Mouse (Mus musculus) midbrain, embryonic 13.5 days (tissue): ENCODE results near the gene Vsig10. TPM values are rescaled to one million over a fixed set of nuclear protein-coding genes. Genes with fewer than 3 reads are reported as not detected.
"Not testable (repeated sequence)": the region's sequence is repeated elsewhere in the genome, so short reads cannot be mapped to it uniquely, and the experiment has no call there.

ENCODE experiments used
- ATAC-seq: fragments of 200-750 bp; cut with Nextera tagmentation; 2 replicates; pipeline ENCODE4 v1.8.0; 2017; ENCODE audit warnings: mild to moderate bottlenecking, moderate TSS enrichment, moderate library complexity
- H3K27ac ChIP-seq: fragments of 300-500 bp; sonication (generic); 2 replicates; pipeline ENCODE4 v1.5.1; 2015; ENCODE audit warnings: inconsistent platforms, mild to moderate bottlenecking, moderate library complexity
- H3K27me3 ChIP-seq: fragments of 300-500 bp; sonication (generic); 2 replicates; pipeline ENCODE4 v1.6.1; 2015; ENCODE audit warnings: mild to moderate bottlenecking, inconsistent platforms
- H3K36me3 ChIP-seq: fragments of 300-500 bp; sonication (generic); 2 replicates; pipeline ENCODE4 v1.6.1; 2015; ENCODE audit warnings: mild to moderate bottlenecking, inconsistent platforms
- H3K4me1 ChIP-seq: fragments of 300-500 bp; sonication (generic); replicated peaks from 2 replicates; pipeline ENCODE4 v1.6.1; 2015; ENCODE audit warnings: inconsistent platforms
- H3K4me2 ChIP-seq: fragments of 300-500 bp; sonication (generic); replicated peaks from 2 replicates; pipeline ENCODE4 v1.6.1; 2015; ENCODE audit warnings: moderate library complexity, mild to moderate bottlenecking, inconsistent platforms
- H3K4me3 ChIP-seq: fragments of 300-500 bp; sonication (generic); replicated peaks from 2 replicates; pipeline ENCODE4 v1.5.1; 2015; ENCODE audit warnings: mild to moderate bottlenecking, inconsistent platforms
- H3K9ac ChIP-seq: fragments of 300-500 bp; sonication (generic); replicated peaks from 2 replicates; pipeline ENCODE4 v1.6.1; 2015; ENCODE audit warnings: mild to moderate bottlenecking, inconsistent platforms
- H3K9me3 ChIP-seq: fragments of 300-500 bp; sonication (generic); 2 replicates; pipeline ENCODE4 v1.6.1; 2016; ENCODE audit warnings: mild to moderate bottlenecking, inconsistent platforms
- WGBS: fragments of 180-500 bp; shearing (Covaris S2); methylation state at CpG from one replicate; pipeline ENCODE4 v1.1.7; 2015; 5-methylcytosine and 5-hydroxymethylcytosine counted together
- polyA plus RNA-seq: library from polyadenylated mRNA; unstranded; fragments of >200 nt; fragmentation: Nextera tagmentation; extraction: Ambion mirVana; gene quantifications from 2 replicates; pipeline ENCODE4 v1.2.1, GENCODE M21; 2015

Gene Vsig10
- polyA plus RNA-seq, 1 experiment from 2014 or later, result 2.3 TPM

DNA sequence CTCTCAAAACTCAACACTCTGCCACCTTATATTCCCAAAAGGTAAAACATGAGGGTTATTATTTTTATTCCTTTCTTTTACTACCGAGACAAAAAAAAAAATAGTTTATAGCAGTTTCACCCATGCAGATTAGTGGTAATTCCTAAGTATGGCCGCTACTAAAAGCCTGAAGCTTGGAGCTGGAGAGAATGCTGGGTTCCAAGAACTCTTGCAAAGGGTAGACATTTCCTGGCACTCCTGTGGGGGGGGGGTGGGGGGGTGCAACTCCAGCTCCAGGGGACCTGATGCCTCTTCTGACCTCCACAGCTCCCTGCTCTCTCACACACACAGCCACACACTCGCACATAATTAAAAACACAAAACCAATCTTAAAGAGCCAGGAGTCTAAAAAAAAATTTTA lies 32.6 kb upstream of the Vsig10 start:
- Histone ChIP-seq H3K4me3 (peak overlapping the region; percentile 88), H3K27ac (no peak overlapping the region), H3K9me3 (no peaks in the 10 kb centered on the region), H3K27me3 (peaks cover 10% of the 10 kb centered on the region; the same call in 1 of the 2 replicates), H3K4me1 (peaks cover 36% of the 10 kb centered on the region), H3K9ac (peak overlapping the region; percentile 83), H3K4me2 (peak overlapping the region; percentile 69), H3K36me3 (peaks cover 40% of the 10 kb centered on the region)
- WGBS, result 61% methylated on average over 3 of the region's 3 CpGs
- ATAC-seq, result no peak

DNA sequence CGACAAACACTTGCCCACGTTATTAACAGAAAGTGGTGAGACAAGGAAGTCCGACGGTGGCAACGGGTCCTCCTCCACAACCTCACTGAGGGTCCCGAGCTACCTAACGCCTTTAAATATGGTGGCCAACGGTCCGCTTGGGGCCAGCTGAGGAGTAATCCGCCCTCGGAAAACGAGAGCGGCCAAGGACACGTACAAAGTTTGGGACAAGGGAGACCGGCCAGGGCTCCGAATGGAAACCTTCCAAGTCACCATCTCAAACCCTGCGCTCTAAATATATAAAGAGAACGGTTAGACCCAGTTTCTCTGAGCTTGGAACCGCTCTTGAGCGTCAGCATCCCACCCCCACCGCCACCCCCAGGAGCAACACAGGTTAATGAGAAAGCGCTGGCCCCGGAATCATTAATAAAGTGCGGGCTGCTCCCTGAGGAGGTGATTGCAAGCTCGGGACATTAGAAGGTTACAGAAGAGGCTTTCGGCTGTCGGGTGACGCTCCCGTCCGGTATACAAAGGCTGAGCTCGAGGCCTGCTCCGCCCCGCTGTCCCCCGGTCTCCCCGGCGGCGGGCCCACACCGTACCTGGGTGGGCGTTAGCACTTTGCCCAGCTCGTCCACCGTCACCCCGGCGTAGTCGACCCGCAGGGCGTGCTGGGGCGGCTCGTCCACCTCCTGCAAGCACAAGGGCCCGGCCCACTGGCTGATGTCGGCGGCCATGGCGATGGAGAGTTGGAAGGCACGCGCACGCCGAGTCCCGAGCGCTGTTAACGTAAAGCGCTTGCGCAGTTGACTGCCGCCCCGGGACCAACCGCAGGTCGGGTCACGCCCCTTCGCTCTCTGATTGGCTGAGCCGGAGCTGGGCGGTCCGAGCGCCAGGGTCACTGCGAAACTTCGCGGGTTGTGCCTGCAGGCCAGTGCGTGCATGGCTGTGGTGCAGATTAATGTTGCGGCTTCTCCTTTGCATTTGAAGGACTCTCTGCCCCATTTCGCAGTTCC lies 31.8 kb upstream of the Vsig10 start, which contains the start of gene Pebp1:
TSS of gene Pebp1 (minus strand) at position 795 of the 992 bp plus-strand sequence.
- under 1% methylated on average over 75 of the region's 77 CpGs for WGBS

DNA sequence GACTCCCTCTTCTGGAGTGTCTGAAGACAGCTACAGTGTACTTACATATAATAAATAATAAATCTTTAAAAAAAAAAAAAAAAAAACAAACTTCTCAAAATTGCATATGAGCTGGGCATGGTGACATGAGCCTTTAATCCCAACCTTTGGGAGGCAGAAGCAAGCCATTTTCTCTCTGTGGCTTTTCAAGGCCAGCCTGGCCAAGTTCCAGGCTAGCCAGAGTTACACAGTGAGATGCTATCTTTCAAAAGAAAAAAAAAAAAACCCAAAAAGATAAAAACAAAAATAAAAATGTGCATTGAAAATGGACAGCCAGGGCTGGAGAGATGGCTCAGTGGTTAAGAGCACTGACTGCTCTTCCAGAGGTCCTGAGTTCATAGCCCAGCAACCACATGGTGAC lies 29.2 kb upstream of the Vsig10 start:
- Histone ChIP-seq H3K27ac (no peak overlapping the region), H3K4me1 (peaks cover 27% of the 10 kb centered on the region), H3K4me3 (no peak overlapping the region), H3K4me2 (no peak overlapping the region), H3K9me3 (no peaks in the 10 kb centered on the region), H3K36me3 (peaks cover 11% of the 10 kb centered on the region), H3K9ac (no peak overlapping the region), H3K27me3 (peaks cover 10% of the 10 kb centered on the region; the same call in 1 of the 2 replicates)
- no peak for ATAC-seq

More for the DNA sequence above, 31.8 kb upstream of the Vsig10 start, which contains the start of gene Pebp1:
- H3K4me1 ChIP-seq, result peaks cover 36% of the 10 kb centered on the region
- H3K9me3 ChIP-seq, result no peaks in the 10 kb centered on the region
- ATAC-seq, result peak; percentile 96
- peaks cover 10% of the 10 kb centered on the region; the same call in 1 of the 2 replicates for H3K27me3 ChIP-seq
- H3K4me2 ChIP-seq, result peak within 1 kb of the TSS; percentile 69
- peak within 1 kb of the TSS; percentile 83 for H3K9ac ChIP-seq
- H3K36me3 ChIP-seq, result peaks cover 31% of the 10 kb centered on the region
- peak within 1 kb of the TSS; percentile 88 for H3K4me3 ChIP-seq
- H3K27ac ChIP-seq, result peak within 1 kb of the TSS; percentile 57

DNA sequence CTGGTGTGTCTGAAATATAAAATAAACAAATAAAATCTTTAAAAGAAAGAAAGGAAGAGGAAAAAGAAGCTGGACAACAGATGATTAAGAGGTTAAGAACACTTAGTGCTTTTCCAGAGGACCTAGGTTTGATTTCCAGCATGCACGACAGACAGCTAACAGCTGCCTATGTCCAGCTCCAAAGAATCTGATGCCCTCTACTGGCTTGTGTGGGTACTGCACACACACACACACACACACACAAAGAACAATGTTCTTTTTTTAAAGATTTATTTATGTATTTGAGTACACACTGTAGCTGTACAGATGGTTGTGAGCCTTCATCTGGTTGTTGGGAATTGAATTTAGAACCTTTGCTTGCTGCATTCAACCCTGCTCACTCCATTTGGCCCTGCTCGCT lies 28.8 kb upstream of the Vsig10 start:
- Histone ChIP-seq H3K27ac (no peak overlapping the region), H3K9me3 (no peaks in the 10 kb centered on the region), H3K4me1 (peaks cover 23% of the 10 kb centered on the region), H3K27me3 (peaks cover 10% of the 10 kb centered on the region; the same call in 1 of the 2 replicates), H3K9ac (no peak overlapping the region), H3K36me3 (peaks cover 7% of the 10 kb centered on the region), H3K4me2 (no peak overlapping the region), H3K4me3 (no peak overlapping the region)
- WGBS, result 91% methylated on average over 2 of the region's 2 CpGs
- no peak for ATAC-seq

DNA sequence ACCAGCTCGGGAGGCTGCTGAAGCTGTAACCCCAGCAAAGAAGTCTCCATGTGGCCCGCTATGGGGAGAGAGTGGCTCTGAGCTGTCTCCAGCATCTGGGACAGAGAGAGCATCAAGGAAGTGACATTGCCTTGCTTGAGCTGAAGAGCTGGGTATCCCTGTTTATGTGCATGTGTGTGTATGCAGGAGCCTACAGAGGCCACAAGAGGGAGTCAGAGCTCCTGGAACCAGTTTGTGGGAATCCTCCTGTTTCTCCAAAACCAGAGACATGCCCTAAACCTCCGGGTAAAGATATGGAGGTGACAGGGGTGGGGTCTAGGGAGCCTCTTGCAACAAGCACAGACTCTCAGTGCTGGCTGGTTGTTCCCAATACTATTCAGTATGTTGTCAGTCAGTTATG lies 27.6 kb upstream of the Vsig10 start:
- Histone ChIP-seq H3K9me3 (no peaks in the 10 kb centered on the region), H3K4me3 (no peak overlapping the region), H3K27ac (no peak overlapping the region), H3K9ac (no peak overlapping the region), H3K27me3 (peaks cover 10% of the 10 kb centered on the region; the same call in 1 of the 2 replicates), H3K36me3 (no peaks in the 10 kb centered on the region), H3K4me2 (no peak overlapping the region), H3K4me1 (peaks cover 11% of the 10 kb centered on the region)
- WGBS, result 87% methylated on average over 3 of the region's 3 CpGs
- no peak for ATAC-seq

DNA sequence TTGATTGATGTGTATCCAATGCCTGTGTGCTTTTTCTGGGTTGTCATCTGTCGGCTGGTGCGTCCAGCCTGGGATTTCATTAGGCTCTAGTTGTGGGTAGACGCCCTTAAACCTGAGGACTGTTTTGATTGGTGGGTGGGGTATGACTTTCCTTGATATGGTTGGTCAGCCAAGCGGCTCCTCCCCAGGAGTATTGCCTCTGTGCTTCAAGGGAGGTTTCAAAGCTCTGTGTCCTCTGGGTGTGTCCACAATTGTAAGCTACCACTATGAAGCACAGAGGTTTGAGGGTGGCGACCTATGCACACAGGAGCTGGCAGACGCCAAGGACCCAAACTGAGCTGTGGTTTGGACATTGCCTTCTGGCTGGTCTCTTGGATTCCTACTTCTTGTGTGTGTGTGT lies 26.3 kb upstream of the Vsig10 start:
- Histone ChIP-seq H3K4me2 (no peak overlapping the region), H3K36me3 (no peaks in the 10 kb centered on the region), H3K9ac (no peak overlapping the region), H3K4me3 (no peak overlapping the region), H3K27me3 (peaks cover 10% of the 10 kb centered on the region; the same call in 1 of the 2 replicates), H3K9me3 (no peaks in the 10 kb centered on the region), H3K4me1 (peaks cover 7% of the 10 kb centered on the region), H3K27ac (no peak overlapping the region)
- WGBS, result 76% methylated on average over 6 of the region's 6 CpGs
- ATAC-seq, result no peak

DNA sequence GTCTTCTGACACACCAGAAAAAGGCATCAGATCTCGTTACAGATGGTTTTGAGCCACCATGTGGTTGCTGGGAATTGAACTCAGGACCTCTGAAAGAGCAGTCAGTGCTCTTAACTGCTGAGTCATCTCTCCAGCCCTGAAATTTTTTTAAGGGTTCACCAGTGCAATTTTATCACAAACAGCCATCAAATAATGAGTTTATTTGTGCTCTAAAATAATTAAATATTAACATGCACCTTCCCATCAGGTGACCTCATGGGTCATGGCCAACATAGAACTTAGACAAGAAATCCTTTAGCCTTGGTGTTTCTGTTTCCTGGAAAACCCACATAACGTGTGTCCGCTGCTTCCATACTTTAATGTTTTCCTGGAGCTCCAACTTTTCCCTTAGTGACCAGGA lies 25.1 kb upstream of the Vsig10 start:
- not testable (repeated sequence) for H3K27me3 ChIP-seq, H3K4me1 ChIP-seq, ATAC-seq, H3K4me2 ChIP-seq, H3K9me3 ChIP-seq, H3K9ac ChIP-seq, H3K4me3 ChIP-seq, H3K27ac ChIP-seq, H3K36me3 ChIP-seq
- 89% methylated on average over 3 of the region's 3 CpGs for WGBS

DNA sequence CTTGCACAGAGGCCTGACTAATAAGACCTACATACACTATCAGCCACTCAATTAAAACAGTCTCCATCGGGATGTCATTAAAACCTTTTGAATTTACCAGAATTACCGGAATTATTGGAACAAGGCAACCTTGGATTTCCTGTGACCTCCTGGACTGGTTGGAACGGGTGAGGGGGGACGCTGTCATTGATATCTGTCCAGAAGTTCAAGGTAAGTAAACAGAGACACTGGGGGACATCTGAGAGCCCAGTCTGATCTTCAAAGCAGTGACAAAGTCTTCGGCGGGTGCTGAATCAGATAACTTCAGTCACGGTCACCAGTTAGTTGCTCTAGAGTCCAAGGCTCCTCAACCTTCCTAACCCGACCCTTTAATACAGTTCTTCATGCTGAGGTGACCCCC lies 23.9 kb upstream of the Vsig10 start:
- 93% methylated on average over 8 of the region's 8 CpGs for WGBS
- no peak overlapping the region for H3K4me2 ChIP-seq
- H3K27me3 ChIP-seq, result no peaks in the 10 kb centered on the region
- H3K9ac ChIP-seq, result no peak overlapping the region
- H3K36me3 ChIP-seq, result no peaks in the 10 kb centered on the region
- no peak for ATAC-seq
- no peaks in the 10 kb centered on the region for H3K9me3 ChIP-seq
- H3K4me3 ChIP-seq, result no peak overlapping the region
- no peak overlapping the region for H3K27ac ChIP-seq
- H3K4me1 ChIP-seq, result no peaks in the 10 kb centered on the region

DNA sequence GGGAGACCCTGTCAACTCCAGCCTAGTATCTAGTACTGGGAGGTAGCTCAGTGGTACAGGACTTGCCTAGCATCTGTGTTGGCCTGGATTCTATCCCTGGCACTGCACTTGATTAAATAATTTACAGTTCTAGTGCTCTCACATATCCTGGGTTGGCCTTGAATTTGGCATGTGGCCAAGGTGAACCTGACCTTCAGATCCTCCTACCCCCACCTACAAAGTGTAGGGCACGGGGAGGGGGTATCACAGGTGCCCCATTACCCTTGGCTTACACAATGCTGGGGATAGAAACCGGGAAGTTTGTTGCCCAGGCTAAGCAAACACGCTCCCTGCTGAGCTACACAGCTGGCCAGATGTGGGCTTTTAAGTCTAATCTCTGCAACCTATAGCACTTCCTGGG lies 16.0 kb upstream of the Vsig10 start:
- H3K36me3 ChIP-seq, result no peaks in the 10 kb centered on the region
- no peak overlapping the region for H3K4me3 ChIP-seq
- peaks cover 4% of the 10 kb centered on the region for H3K9me3 ChIP-seq
- H3K27ac ChIP-seq, result no peak overlapping the region
- H3K4me2 ChIP-seq, result no peak overlapping the region
- WGBS, result 64% methylated on average over 3 of the region's 3 CpGs
- H3K27me3 ChIP-seq, result no peaks in the 10 kb centered on the region
- ATAC-seq, result no peak
- no peak overlapping the region for H3K9ac ChIP-seq
- H3K4me1 ChIP-seq, result no peaks in the 10 kb centered on the region; the same call in 1 of the 2 replicates

DNA sequence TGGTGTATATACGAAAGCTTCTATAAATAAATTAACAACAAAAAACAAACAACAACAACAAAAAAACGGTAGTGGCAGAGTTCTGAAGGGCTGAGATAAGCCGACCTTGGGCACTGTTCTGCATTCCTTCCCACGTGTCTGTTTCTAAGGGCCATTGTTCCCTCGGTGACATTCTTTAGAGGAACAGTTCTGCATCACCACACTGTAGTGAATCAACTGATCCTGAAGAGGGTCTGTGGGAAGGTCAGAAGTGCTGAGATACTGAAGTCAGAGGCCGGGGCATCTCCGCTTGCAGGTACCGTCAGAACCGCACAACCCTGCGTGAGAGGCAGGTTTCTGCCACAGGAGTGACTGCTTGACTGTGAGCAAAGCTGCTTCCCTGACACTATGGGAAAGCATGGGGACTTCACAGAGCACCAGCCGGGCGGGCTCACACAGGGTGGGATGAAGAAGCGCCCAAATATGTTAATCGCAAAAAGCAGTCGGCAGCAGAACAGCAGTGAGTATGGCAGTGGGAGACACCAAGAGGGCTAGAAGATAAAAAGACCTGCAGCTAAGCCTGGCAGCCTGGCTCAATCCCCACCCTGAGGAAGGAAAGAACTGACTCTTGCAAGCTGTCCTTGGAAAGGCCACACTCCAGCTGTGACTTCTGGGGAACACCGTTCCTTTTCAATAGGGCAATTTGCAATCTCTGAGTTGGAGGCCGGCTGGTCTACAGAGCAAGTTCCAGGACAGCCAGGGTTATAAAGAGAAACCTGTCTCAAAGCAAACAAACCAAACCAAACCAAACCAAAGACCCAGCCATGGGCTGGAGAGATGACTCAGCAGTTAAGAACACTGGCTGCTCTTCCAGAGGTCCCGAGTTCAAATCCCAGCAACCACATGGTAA lies 14.9 kb upstream of the Vsig10 start:
- ATAC-seq, result no peak
- Histone ChIP-seq H3K4me2 (no peak overlapping the region), H3K9me3 (peaks cover 4% of the 10 kb centered on the region), H3K27me3 (no peaks in the 10 kb centered on the region), H3K4me1 (no peaks in the 10 kb centered on the region; the same call in 1 of the 2 replicates), H3K9ac (no peak overlapping the region), H3K27ac (no peak overlapping the region), H3K4me3 (no peak overlapping the region), H3K36me3 (no peaks in the 10 kb centered on the region)
- 37% methylated on average over 18 of the region's 18 CpGs for WGBS

DNA sequence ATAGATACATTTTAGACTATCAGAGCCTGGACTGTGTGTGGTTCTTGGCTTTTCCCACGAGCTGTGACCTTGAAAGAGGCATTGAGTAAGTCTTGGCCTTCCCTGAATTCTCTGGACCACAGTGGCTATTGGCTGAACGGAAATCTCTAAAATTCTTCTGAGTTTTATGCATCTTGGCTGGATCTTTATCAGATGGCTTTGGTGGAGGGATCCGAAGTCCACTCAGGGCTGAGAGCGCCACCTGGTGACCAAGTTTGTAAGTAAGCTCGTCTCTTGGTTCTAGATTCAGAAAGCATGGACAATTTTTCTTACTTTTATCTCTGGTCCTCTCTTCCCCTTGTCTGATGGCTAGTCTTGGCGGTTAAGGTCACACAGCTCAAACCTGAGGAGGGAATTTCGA lies 13.9 kb upstream of the Vsig10 start:
- H3K9ac ChIP-seq, result no peak overlapping the region
- peaks cover 4% of the 10 kb centered on the region for H3K9me3 ChIP-seq
- no peak overlapping the region for H3K4me3 ChIP-seq
- no peak overlapping the region for H3K27ac ChIP-seq
- H3K4me2 ChIP-seq, result no peak overlapping the region
- no peaks in the 10 kb centered on the region for H3K36me3 ChIP-seq
- 75% methylated on average over 7 of the region's 7 CpGs for WGBS
- no peaks in the 10 kb centered on the region; the same call in 1 of the 2 replicates for H3K4me1 ChIP-seq
- no peaks in the 10 kb centered on the region for H3K27me3 ChIP-seq
- ATAC-seq, result no peak

DNA sequence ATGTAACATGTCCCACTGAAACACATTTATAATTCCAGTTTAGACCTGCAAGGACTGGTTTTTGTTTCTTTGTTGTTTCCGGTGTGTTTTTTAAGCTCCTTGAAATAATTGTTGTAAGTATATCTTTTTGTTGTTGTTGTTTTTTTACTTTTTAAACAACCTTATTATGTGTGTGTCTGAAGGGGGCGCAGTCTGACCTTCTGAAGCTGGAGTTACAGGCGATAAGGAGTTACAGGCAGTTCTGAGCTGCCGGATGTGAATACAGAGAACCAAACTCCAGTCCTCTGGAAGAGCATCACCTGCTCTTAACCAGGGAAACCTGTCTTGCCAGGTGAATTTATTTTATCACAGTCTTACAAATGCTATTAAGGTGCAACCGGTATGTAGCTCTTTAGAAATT lies 13.1 kb upstream of the Vsig10 start:
- no peaks in the 10 kb centered on the region for H3K36me3 ChIP-seq
- no peak overlapping the region for H3K4me2 ChIP-seq
- H3K27ac ChIP-seq, result no peak overlapping the region
- no peak for ATAC-seq
- 92% methylated on average over 5 of the region's 5 CpGs for WGBS
- H3K4me1 ChIP-seq, result no peaks in the 10 kb centered on the region; the same call in 1 of the 2 replicates
- no peak overlapping the region for H3K4me3 ChIP-seq
- H3K9ac ChIP-seq, result no peak overlapping the region
- H3K27me3 ChIP-seq, result no peaks in the 10 kb centered on the region
- peaks cover 4% of the 10 kb centered on the region for H3K9me3 ChIP-seq
